Mouse (Mus musculus): ENCODE measurements around the gene Smco3.
A peak's percentile ranks its signal among the peaks of the same experiment; 100 is the strongest.
"Not testable (repeated sequence)": the region's sequence is repeated elsewhere in the genome, so short reads cannot be mapped to it uniquely, and the experiment has no call there.

Gene Smco3

GRCm38 (mm10) chr6:136835352-136835751, at the start of gene Smco3:
Gene Smco3 (minus strand): TSS chr6:136835452.
- DNase-seq (ENCODE audit: low read depth, low spot score): no peak

- not testable (repeated sequence) for DNase-seq (ENCODE audit: low read depth, low spot score)
Measured at GRCm38 (mm10) chr6:136884766-136885165, 49.5 kb upstream of the Smco3 start.

GRCm38 (mm10) chr6:136883961-136884360, 48.7 kb upstream of the Smco3 start:
- no peak for DNase-seq (ENCODE audit: low read depth, low spot score)

GRCm38 (mm10) chr6:136883431-136883915, 48.2 kb upstream of the Smco3 start:
- no peak for DNase-seq (ENCODE audit: low read depth, low spot score)

- DNase-seq (ENCODE audit: low read depth, low spot score): no peak
Measured at GRCm38 (mm10) chr6:136881678-136882077, 46.4 kb upstream of the Smco3 start.

GRCm38 (mm10) chr6:136875670-136876069, 40.4 kb upstream of the Smco3 start, which contains the start of gene Mgp:
Gene Mgp (minus strand): TSS chr6:136875823.
- DNase-seq (ENCODE audit: low read depth, low spot score): no peak

GRCm38 (mm10) chr6:136874599-136874998, 39.3 kb upstream of the Smco3 start:
- no peak for DNase-seq (ENCODE audit: low read depth, low spot score)

- no peak for DNase-seq (ENCODE audit: low read depth, low spot score)
Measured at GRCm38 (mm10) chr6:136868921-136869320, 33.7 kb upstream of the Smco3 start.

- DNase-seq (ENCODE audit: low read depth, low spot score): no peak
Measured at GRCm38 (mm10) chr6:136866150-136866549, 30.9 kb upstream of the Smco3 start.

- no peak for DNase-seq (ENCODE audit: low read depth, low spot score)
Measured at GRCm38 (mm10) chr6:136865360-136865759, 30.1 kb upstream of the Smco3 start.

- peak; percentile 72 for DNase-seq (ENCODE audit: low read depth, low spot score)
Measured at GRCm38 (mm10) chr6:136861020-136861419, 25.8 kb upstream of the Smco3 start.

GRCm38 (mm10) chr6:136858420-136858819, 23.2 kb upstream of the Smco3 start:
- DNase-seq (ENCODE audit: low read depth, low spot score): no peak

- no peak for DNase-seq (ENCODE audit: low read depth, low spot score)
Measured at GRCm38 (mm10) chr6:136857873-136858260, 22.6 kb upstream of the Smco3 start.

- peak; percentile 47 for DNase-seq (ENCODE audit: low read depth, low spot score)
Measured at GRCm38 (mm10) chr6:136857186-136857872, 22.1 kb upstream of the Smco3 start, which contains the start of gene Art4. Gene Art4 (minus strand): TSS chr6:136857733.

- DNase-seq (ENCODE audit: low read depth, low spot score): no peak
Measured at GRCm38 (mm10) chr6:136856071-136856636, 20.9 kb upstream of the Smco3 start.

GRCm38 (mm10) chr6:136855183-136855582, 19.9 kb upstream of the Smco3 start:
- no peak for DNase-seq (ENCODE audit: low read depth, low spot score)

- no peak for DNase-seq (ENCODE audit: low read depth, low spot score)
Measured at GRCm38 (mm10) chr6:136854361-136854781, 19.1 kb upstream of the Smco3 start.

- DNase-seq (ENCODE audit: low read depth, low spot score): peak; percentile 34
Measured at GRCm38 (mm10) chr6:136852762-136853161, 17.5 kb upstream of the Smco3 start.

GRCm38 (mm10) chr6:136852348-136852747, 17.1 kb upstream of the Smco3 start:
- no peak for DNase-seq (ENCODE audit: low read depth, low spot score)

- DNase-seq (ENCODE audit: low read depth, low spot score): no peak
Measured at GRCm38 (mm10) chr6:136850267-136850666, 15.0 kb upstream of the Smco3 start.

GRCm38 (mm10) chr6:136848971-136849370, 13.7 kb upstream of the Smco3 start:
- no peak for DNase-seq (ENCODE audit: low read depth, low spot score)

- no peak for DNase-seq (ENCODE audit: low read depth, low spot score)
Measured at GRCm38 (mm10) chr6:136848399-136848798, 13.1 kb upstream of the Smco3 start.

GRCm38 (mm10) chr6:136847790-136848189, 12.5 kb upstream of the Smco3 start:
- peak; percentile 83 for DNase-seq (ENCODE audit: low read depth, low spot score)
